Mouse (Mus musculus): ENCODE measurements at regions not wholly inside any gene's neighbourhood (a gene's known extent, or its start where the extent isn't known, plus 50 kb on each side); places are given as distances from the start of the nearest gene placed in this dataset.
"Not testable (repeated sequence)": the region's sequence is repeated elsewhere in the genome, so short reads cannot be mapped to it uniquely, and the experiment has no call there.

DNA sequence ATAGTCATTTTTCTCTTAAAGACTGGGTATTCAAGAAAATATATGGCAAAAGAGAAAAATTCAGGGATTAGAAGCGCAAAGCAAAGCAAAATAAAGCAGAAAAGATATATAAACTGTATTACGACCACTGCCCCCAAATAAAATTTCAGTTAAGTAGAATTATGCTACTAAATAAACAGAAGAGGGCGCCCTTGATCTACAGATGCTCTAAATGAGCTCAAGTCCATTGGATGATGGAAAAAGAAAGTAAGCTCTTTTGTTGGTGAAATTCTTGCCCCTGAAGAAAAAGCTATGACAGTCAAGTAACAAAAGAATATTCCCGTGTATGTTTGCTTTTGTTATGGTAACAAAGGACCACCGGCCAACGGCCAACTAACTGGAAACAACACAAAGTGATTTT, 165.5 kb upstream of the Stk26 start:
- H3K4me1 ChIP-seq (ENCODE audit: control insufficient read depth) = no peaks in the 10 kb centered on the region
- no peak for TF ChIP-seq TAL1 (IDR thresholded peaks at IDR 0.05; ENCODE audit: low read length)
- TF ChIP-seq GATA1 (IDR thresholded peaks at IDR 0.05; ENCODE audit: low read length) = no peak
- H3K36me3 ChIP-seq (ENCODE audit: control insufficient read depth) = no peaks in the 10 kb centered on the region
- H3K4me3 ChIP-seq (replicated peaks) = no peak overlapping the region
- no peaks in the 10 kb centered on the region for H3K9me3 ChIP-seq (ENCODE audit: control insufficient read depth, low read length)
- H3K27me3 ChIP-seq (ENCODE audit: control insufficient read depth) = no peaks in the 10 kb centered on the region; the same call in 1 of the 2 replicates

DNA sequence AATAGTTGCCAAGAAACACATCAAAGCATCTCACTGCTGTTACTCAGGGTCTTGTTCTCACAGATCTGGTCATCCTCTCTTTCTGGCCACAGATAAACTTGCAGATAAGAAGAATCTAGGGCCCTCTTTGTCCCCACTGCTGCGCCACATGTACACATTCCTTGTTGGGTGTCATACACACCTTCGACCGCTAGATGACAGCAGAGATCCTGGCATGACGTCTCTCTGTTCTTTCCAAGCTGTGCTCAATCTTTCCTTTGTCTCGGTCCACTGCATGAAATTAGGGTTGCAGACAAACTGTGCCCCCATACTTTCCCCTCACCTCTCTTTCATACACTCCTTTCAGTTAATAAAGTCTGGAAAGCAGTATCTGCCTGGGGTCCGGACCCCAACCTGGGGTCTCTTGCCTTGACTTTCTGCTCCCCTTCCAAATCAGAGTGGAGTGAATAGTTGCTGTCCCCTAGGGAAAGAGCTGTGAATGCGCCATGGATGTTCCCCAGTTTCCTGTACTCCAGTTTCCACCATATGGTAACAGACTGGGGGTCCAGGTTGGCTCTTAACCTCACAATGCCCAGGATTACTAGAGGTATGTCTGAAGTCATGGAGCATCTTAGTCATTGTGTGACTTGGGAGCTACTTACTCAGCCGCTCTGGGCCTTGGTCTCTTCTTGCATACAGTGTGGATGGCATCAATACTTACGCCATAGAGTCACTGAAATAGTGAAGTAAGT, 182.8 kb upstream of the Stk26 start:
- no peaks in the 10 kb centered on the region for H3K4me1 ChIP-seq (ENCODE audit: control insufficient read depth)
- no peak for TF ChIP-seq TAL1 (IDR thresholded peaks at IDR 0.05; ENCODE audit: low read length)
- no peak for TF ChIP-seq GATA1 (IDR thresholded peaks at IDR 0.05; ENCODE audit: low read length)
- H3K4me3 ChIP-seq (replicated peaks) = no peak overlapping the region
- no peaks in the 10 kb centered on the region for H3K36me3 ChIP-seq (ENCODE audit: control insufficient read depth)
- H3K9me3 ChIP-seq (ENCODE audit: control insufficient read depth, low read length) = no peaks in the 10 kb centered on the region
- peaks cover 3% of the 10 kb centered on the region; the same call in 1 of the 2 replicates for H3K27me3 ChIP-seq (ENCODE audit: control insufficient read depth)

DNA sequence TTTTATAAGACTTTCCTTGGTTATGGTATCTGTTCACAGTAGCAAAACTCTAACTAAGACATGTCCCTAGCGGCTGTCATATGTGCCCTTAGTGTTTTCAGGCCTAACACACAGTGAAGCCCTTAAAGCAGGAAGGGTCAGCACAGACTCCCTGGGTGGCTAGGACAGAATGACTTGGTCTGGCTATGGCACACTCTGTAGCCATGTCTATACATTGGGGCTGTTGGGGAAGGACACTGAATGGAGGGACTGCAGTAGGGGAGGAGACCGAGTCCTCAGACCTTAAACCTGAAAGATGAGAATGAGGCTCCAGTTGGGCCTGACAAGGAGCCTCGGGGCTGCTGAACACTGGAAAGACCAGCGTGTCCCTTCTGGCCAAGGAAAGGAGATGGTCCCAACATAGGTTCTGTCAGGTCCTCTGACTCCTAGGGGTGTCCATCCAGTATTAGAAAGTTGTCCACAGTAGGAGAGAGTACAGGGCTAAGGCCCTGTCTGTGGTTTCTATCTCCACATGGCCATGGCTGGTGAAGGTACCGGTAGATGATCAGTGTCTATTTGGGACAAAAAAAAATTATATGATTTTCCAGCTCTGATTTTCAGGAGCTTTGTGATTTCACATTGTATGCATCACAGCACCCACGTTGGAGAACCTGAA, 183.5 kb upstream of the Stk26 start:
- TF ChIP-seq TAL1 (IDR thresholded peaks at IDR 0.05; ENCODE audit: low read length) (no peak), GATA1 (IDR thresholded peaks at IDR 0.05; ENCODE audit: low read length) (no peak)
- no peak overlapping the region for H3K4me3 ChIP-seq (replicated peaks)
- no peaks in the 10 kb centered on the region for H3K4me1 ChIP-seq (ENCODE audit: control insufficient read depth)
- H3K27me3 ChIP-seq (ENCODE audit: control insufficient read depth) = peaks cover 3% of the 10 kb centered on the region; the same call in 1 of the 2 replicates
- no peaks in the 10 kb centered on the region for H3K36me3 ChIP-seq (ENCODE audit: control insufficient read depth)
- no peaks in the 10 kb centered on the region for H3K9me3 ChIP-seq (ENCODE audit: control insufficient read depth, low read length)

DNA sequence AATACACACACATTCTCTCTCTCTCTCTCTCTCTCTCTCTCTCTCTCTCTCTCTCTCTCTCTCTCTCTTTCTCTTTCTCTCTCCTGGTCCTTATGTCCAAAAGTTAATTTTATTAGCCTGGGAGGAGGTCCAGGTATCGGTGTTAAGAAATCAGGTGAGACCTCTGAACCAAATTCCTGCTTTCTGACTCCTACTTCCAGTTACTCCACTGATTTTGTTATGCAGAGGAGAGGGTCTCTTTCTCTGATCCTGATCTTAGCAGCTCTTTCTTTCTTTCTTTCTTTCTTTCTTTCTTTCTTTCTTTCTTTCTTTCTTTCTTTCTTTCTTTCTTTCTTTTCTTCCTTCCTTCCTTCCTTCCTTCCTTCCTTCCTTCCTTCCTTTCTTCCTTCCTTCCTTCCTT, 185.5 kb upstream of the Stk26 start:
- H3K4me3 ChIP-seq (replicated peaks); H3K27me3 ChIP-seq (ENCODE audit: control insufficient read depth); H3K4me1 ChIP-seq (ENCODE audit: control insufficient read depth); H3K36me3 ChIP-seq (ENCODE audit: control insufficient read depth); H3K9me3 ChIP-seq (ENCODE audit: control insufficient read depth, low read length): not testable (repeated sequence)

DNA sequence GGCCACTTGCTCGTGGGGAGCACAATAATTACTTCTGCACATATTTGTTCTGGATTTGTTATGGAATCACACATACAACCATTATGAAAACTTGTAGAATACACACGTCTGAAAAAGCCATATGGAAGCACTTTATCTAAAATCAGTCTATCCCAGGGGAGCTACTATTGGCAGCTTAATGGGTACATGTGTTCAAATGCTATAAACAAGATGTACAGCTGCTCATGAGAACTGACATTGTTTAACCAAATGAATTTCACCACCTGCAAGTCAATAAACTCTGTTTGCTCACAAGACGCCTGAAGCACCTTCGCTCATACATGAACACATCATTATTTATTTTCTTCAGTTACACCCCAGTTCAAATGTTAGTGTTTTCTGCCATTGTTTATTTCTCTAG, 199.5 kb upstream of the Stk26 start:
- H3K27me3 ChIP-seq (ENCODE audit: control insufficient read depth) = no peaks in the 10 kb centered on the region

DNA sequence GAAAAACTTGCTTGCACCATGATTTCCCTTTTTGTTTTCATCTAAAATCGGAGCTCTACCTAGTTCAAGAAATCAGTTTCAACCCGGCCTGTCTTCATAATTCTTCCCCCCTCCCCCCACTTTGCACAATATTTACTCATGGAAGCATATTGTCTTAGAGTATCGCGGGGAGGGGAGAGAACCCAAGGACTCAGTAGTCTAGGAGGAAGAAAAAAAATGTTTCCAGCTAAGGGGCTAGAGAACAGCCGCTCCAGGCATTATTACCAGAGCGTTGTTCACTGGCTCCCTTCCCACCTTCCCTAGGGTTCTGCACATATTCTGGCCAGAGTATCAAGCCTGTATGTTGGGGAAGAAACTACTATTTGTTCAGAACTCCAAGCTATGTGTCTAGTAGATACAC, 205.2 kb upstream of the Stk26 start:
- H3K4me3 ChIP-seq (replicated peaks) = peak overlapping the region; percentile 64
- H3K36me3 ChIP-seq (ENCODE audit: control insufficient read depth) = no peaks in the 10 kb centered on the region
- TF ChIP-seq TAL1 (IDR thresholded peaks at IDR 0.05; ENCODE audit: low read length) = no peak
- TF ChIP-seq GATA1 (IDR thresholded peaks at IDR 0.05; ENCODE audit: low read length) = no peak
- no peaks in the 10 kb centered on the region for H3K27me3 ChIP-seq (ENCODE audit: control insufficient read depth)
- H3K4me1 ChIP-seq (ENCODE audit: control insufficient read depth) = peaks cover 2% of the 10 kb centered on the region
- no peaks in the 10 kb centered on the region for H3K9me3 ChIP-seq (ENCODE audit: control insufficient read depth, low read length)

More for the DNA sequence above, 199.5 kb upstream of the Stk26 start:
- no peak overlapping the region for H3K4me3 ChIP-seq (replicated peaks)
- H3K36me3 ChIP-seq (ENCODE audit: control insufficient read depth) = no peaks in the 10 kb centered on the region
- H3K9me3 ChIP-seq (ENCODE audit: control insufficient read depth, low read length) = no peaks in the 10 kb centered on the region
- no peak for TF ChIP-seq TAL1 (IDR thresholded peaks at IDR 0.05; ENCODE audit: low read length)
- no peak for TF ChIP-seq GATA1 (IDR thresholded peaks at IDR 0.05; ENCODE audit: low read length)
- no peaks in the 10 kb centered on the region for H3K4me1 ChIP-seq (ENCODE audit: control insufficient read depth)

DNA sequence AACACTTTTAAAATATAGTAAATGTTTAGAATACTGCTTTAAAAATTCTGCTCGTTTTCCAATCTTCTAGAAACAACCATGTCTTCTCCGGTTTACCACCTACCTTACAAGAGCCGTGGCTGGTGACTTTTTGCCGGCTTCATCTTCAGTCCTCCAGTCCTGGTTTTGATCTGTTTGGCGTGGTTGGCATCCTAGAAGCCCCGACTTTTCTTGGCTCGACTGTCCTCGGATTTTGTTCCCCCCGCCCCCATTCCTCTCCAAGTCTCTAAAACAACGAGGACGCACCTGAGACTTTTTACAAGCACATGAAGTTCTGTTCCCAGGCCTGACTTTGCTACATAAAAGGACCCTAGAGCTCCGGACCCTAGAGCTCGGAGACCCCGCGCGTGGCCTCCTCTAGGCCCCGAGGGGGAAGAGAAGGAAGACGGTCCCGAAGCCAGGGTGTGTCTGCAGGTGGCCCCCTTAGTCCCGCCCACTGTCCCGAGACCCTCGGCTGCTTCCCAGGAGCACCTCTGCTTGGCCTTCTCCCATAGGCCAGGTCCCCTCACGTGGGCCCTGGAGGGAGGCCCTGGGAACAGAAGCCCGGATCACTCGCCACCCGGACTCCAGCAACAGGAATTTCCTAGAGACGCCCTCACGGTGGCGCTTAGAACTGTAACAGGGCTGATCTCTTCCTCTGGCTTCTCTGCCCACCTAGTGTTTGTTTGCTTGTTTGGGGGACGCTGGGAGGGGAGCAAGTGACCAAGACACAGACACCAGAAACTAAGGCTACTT, 205.8 kb upstream of the Stk26 start:
- Histone ChIP-seq H3K27me3 (ENCODE audit: control insufficient read depth) (no peaks in the 10 kb centered on the region), H3K4me1 (ENCODE audit: control insufficient read depth) (peaks cover 2% of the 10 kb centered on the region), H3K9me3 (ENCODE audit: control insufficient read depth, low read length) (no peaks in the 10 kb centered on the region), H3K4me3 (replicated peaks) (peak overlapping the region; percentile 64), H3K36me3 (ENCODE audit: control insufficient read depth) (no peaks in the 10 kb centered on the region)
- no peak for TF ChIP-seq TAL1 (IDR thresholded peaks at IDR 0.05; ENCODE audit: low read length)

DNA sequence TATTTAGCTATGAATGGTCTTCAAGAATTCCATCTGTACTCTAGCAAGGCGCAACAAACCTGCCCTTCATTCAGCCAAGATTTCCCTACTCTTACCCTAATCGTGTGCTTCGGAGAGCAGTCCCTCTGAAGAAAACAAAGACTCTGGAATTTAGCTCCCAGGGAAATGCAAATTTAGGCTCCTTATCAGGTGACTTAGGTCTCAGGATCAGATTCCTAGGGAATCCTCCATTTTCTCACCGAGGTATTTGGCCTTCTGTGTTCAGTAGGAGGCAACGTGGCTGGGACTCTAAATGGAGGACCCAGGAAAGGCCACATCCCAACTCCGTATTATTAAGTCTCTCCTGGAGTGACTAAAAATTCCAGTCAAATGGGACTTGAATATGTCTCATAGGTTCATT, 204.2 kb upstream of the Olfr1324 start:
- Histone ChIP-seq H3K4me1 (ENCODE audit: control insufficient read depth) (peaks cover 2% of the 10 kb centered on the region), H3K9me3 (ENCODE audit: control insufficient read depth, low read length) (no peaks in the 10 kb centered on the region), H3K36me3 (ENCODE audit: control insufficient read depth) (no peaks in the 10 kb centered on the region), H3K4me3 (replicated peaks) (no peak overlapping the region), H3K27me3 (ENCODE audit: control insufficient read depth) (no peaks in the 10 kb centered on the region)
- TF ChIP-seq GATA1 (IDR thresholded peaks at IDR 0.05; ENCODE audit: low read length) = no peak
- no peak for TF ChIP-seq TAL1 (IDR thresholded peaks at IDR 0.05; ENCODE audit: low read length)

DNA sequence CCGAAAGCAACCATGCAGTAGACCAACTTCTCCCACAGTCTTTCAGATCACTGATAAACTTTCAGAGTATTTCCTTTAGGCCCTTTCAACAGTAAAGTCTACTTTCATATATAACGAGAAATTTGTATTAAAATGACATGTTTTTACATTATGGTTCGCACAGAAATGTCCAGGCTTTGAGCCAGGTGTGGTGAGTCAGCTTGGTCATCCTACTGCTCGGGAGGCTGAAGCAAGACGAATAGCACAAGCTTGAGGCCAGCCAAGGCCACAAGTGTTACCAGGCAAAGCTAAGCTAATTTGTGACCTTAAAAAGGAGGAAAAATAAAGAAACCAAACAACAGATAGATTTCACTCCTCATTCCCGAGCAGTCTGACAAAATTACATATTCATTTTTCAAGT, 197.0 kb upstream of the Olfr1324 start:
- TF ChIP-seq TAL1 (IDR thresholded peaks at IDR 0.05; ENCODE audit: low read length) (no peak), GATA1 (IDR thresholded peaks at IDR 0.05; ENCODE audit: low read length) (no peak)
- H3K27me3 ChIP-seq (ENCODE audit: control insufficient read depth) = no peaks in the 10 kb centered on the region
- H3K9me3 ChIP-seq (ENCODE audit: control insufficient read depth, low read length) = no peaks in the 10 kb centered on the region
- H3K4me3 ChIP-seq (replicated peaks) = no peak overlapping the region
- H3K36me3 ChIP-seq (ENCODE audit: control insufficient read depth) = no peaks in the 10 kb centered on the region
- H3K4me1 ChIP-seq (ENCODE audit: control insufficient read depth) = peaks cover 2% of the 10 kb centered on the region; the same call in 1 of the 2 replicates
